Mouse (Mus musculus) testis, adult 2 months (tissue): ENCODE measurements around the gene Gcnt4. TPM values are rescaled to one million over a fixed set of nuclear protein-coding genes. Genes with fewer than 3 reads are reported as not detected.
A peak's percentile ranks its signal among the peaks of the same experiment; 100 is the strongest.
"Not testable (repeated sequence)": the region's sequence is repeated elsewhere in the genome, so short reads cannot be mapped to it uniquely, and the experiment has no call there.

Experiments used
- H3K27ac ChIP-seq: fragments of 200-500 bp; 2 replicates; pipeline ENCODE4 v1.5.1; 2012; ENCODE audit warnings: low read depth, low read length; ENCODE audit not compliant: control insufficient read depth, insufficient read depth
- H3K27me3 ChIP-seq: fragments of 200-500 bp; 2 replicates; pipeline ENCODE4 v1.6.1; 2012; ENCODE audit warnings: mild to moderate bottlenecking, low read length, moderate library complexity; ENCODE audit not compliant: control insufficient read depth, insufficient read depth
- H3K36me3 ChIP-seq: fragments of 200-500 bp; 2 replicates; pipeline ENCODE4 v1.6.1; 2012; ENCODE audit warnings: mild to moderate bottlenecking, low read length; ENCODE audit not compliant: control insufficient read depth, insufficient read depth
- H3K4me1 ChIP-seq: fragments of 200-500 bp; 2 replicates; pipeline ENCODE4 v1.6.1; 2012; ENCODE audit warnings: low read length; ENCODE audit not compliant: control insufficient read depth, insufficient read depth
- H3K4me3 ChIP-seq: fragments of 200-500 bp; 2 replicates; pipeline ENCODE4 v1.5.1; 2012; ENCODE audit warnings: low read depth, mild to moderate bottlenecking, low read length, moderate library complexity, mixed read lengths; ENCODE audit not compliant: control insufficient read depth
- CTCF ChIP-seq: fragments of 200-500 bp; IDR thresholded peaks from 2 replicates; pipeline ENCODE4 v1.5.1; 2012; ENCODE audit warnings: low read depth, mild to moderate bottlenecking, inconsistent platforms, low read length, moderate library complexity; ENCODE audit not compliant: control insufficient read depth, insufficient read depth, insufficient replicate concordance
- POLR2A ChIP-seq: fragments of 200-500 bp; IDR thresholded peaks from 2 replicates; pipeline ENCODE4 v1.6.1; 2012; ENCODE audit warnings: low read depth, mild to moderate bottlenecking, inconsistent platforms, low read length, moderate library complexity; ENCODE audit not compliant: control insufficient read depth
- polyA plus RNA-seq: library from polyadenylated mRNA; depleted of rRNA; stranded (reverse); fragments of >200 nt; gene quantifications from 2 replicates; pipeline ENCODE4 v1.2.3, GENCODE M21; 2012

Gene Gcnt4
- polyA plus RNA-seq, 1 experiment = 1.4 TPM

DNA sequence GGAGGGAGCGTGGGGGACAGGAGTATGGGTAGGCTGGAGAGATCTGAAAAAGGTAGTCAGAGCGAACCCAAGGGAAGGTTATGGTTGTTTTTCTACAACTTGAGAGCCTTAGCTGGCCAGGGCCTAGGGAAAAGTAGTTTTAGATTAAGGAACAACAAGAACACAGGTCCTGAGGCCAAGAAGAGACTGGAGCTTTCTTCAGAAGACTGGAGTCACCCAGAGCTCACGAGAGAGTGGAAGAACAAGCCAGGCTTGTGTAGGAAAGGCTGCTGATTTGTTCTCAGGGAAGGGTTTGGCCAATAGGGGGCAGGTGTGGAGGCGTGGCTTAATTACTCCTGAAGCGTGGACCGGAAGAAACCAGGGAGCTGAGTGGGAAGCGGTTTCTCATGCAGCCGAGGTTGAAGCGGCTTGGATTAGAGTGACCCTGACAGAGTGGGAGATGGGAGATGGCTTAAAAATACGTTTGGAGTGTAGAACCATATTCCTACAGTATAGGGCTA, 12.6 kb downstream of the Gcnt4 start:
- H3K27me3 ChIP-seq = no peaks in the 10 kb centered on the region
- H3K36me3 ChIP-seq = no peaks in the 10 kb centered on the region
- TF ChIP-seq POLR2A (peak; percentile 22; the same call in 1 of the 2 replicates), CTCF (0 out of 2 replicates have a peak, but pooled peaks have one; percentile 4)
- peak overlapping the region; percentile 54 for H3K27ac ChIP-seq
- no peak overlapping the region; the same call in 1 of the 2 replicates for H3K4me3 ChIP-seq
- peaks cover 15% of the 10 kb centered on the region for H3K4me1 ChIP-seq

DNA sequence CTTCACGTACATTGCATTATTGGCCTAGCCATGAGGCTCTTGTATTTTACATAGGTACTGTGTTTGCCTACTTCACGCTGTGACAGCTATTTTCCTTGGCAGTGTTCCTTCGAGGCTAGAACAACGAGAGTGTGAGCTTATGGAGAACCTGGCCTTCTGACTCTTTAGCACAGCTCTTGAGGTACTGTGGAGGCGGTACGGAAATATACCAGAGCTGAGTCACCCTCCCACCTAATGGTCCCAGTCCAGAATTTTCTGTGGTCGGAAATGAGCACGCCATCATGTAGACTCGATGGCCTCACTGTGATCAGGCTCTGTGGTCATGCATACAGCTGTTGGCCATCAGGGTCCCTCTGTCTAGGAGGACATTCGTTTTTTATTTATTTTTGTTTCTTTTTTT, 15.2 kb downstream of the Gcnt4 start:
- Histone ChIP-seq H3K4me1 (peaks cover 15% of the 10 kb centered on the region), H3K36me3 (no peaks in the 10 kb centered on the region), H3K27me3 (no peaks in the 10 kb centered on the region), H3K27ac (no peak overlapping the region), H3K4me3 (no peak overlapping the region)
- TF ChIP-seq CTCF (no peak), POLR2A (no peak)

DNA sequence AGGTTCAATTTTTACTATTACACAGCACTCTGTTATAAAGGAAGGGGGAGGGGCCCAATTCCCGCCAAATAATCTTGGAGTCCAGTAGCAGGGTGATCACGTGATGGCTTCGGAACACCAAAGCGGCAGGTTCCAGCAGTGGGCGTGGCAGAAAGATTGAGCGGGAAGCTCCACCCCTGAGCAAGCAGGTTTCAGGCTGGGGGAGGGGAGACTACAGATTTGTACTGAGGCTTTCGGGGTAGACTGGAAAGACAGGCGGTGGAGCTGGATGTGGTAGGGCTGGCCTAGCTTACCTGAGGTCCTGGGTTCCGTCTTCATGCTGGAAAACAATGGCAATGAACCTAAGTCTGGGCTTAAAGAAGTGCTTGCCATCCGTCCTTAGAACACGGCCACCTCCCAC, 17.0 kb downstream of the Gcnt4 start:
- H3K27me3 ChIP-seq, H3K36me3 ChIP-seq, H3K27ac ChIP-seq, H3K4me3 ChIP-seq: not testable (repeated sequence)
- H3K4me1 ChIP-seq = peaks cover 15% of the 10 kb centered on the region

- no peak overlapping the region for H3K27ac ChIP-seq
- no peaks in the 10 kb centered on the region for H3K27me3 ChIP-seq
- no peak overlapping the region for H3K4me3 ChIP-seq
- no peak for TF ChIP-seq CTCF
- TF ChIP-seq POLR2A = no peak
- peaks cover 8% of the 10 kb centered on the region for H3K4me1 ChIP-seq
- no peaks in the 10 kb centered on the region for H3K36me3 ChIP-seq
These were observed 19.1 kb downstream of the Gcnt4 start for GRCm38 (mm10) chr13:96943571-96943970.

GRCm38 (mm10) chr13:96945748-96946147, 21.3 kb downstream of the Gcnt4 start:
- TF ChIP-seq POLR2A (no peak), CTCF (no peak)
- H3K27me3 ChIP-seq = no peaks in the 10 kb centered on the region

GRCm38 (mm10) chr13:96947722-96948121, 23.2 kb downstream of the Gcnt4 start:
- no peaks in the 10 kb centered on the region for H3K27me3 ChIP-seq
- no peak for TF ChIP-seq POLR2A
- no peak for TF ChIP-seq CTCF
- no peak overlapping the region for H3K4me3 ChIP-seq
- no peaks in the 10 kb centered on the region for H3K36me3 ChIP-seq
- no peaks in the 10 kb centered on the region for H3K4me1 ChIP-seq
- peak overlapping the region; percentile 12; the same call in 1 of the 2 replicates for H3K27ac ChIP-seq

More at GRCm38 (mm10) chr13:96945748-96946147, 21.3 kb downstream of the Gcnt4 start:
- Histone ChIP-seq H3K27ac (no peak overlapping the region), H3K4me1 (peaks cover 8% of the 10 kb centered on the region), H3K36me3 (no peaks in the 10 kb centered on the region), H3K4me3 (no peak overlapping the region)

GRCm38 (mm10) chr13:96951880-96952279, 27.4 kb downstream of the Gcnt4 start:
- TF ChIP-seq CTCF = no peak
- TF ChIP-seq POLR2A = no peak
- Histone ChIP-seq H3K4me1 (no peaks in the 10 kb centered on the region), H3K27me3 (no peaks in the 10 kb centered on the region), H3K27ac (no peak overlapping the region), H3K4me3 (no peak overlapping the region), H3K36me3 (no peaks in the 10 kb centered on the region)

DNA sequence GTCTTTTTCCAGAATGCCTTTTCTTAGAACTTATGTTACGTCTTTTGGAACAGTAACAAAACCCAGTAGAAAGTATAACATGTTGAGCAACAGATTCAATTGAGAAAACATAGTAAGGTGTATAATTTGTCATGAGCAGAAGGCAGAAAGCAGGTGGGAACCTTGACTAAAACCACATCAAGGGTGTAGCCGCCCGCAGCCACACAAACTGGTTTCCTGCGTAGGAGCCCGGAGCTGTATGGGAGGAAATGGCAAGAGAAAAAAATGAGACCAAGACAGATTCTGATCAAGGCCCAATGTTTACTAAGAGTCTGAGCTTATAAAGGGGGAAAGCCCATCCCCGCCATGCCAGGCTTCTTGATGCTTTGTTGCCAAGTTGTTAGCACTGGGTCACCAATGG, 32.0 kb downstream of the Gcnt4 start:
- no peak overlapping the region for H3K27ac ChIP-seq
- H3K36me3 ChIP-seq = no peaks in the 10 kb centered on the region
- H3K4me3 ChIP-seq = no peak overlapping the region
- no peaks in the 10 kb centered on the region for H3K4me1 ChIP-seq
- no peaks in the 10 kb centered on the region for H3K27me3 ChIP-seq
- TF ChIP-seq CTCF = no peak
- TF ChIP-seq POLR2A = no peak
